Mouse (Mus musculus) myocyte (in vitro differentiated cells): Measurements from ENCODE around the gene Cybrd1. TPM values are rescaled to one million over a fixed set of nuclear protein-coding genes. Genes with fewer than 3 reads are reported as not detected.

Source experiments
- H3K27me3 ChIP-seq: one replicate; pipeline ENCODE4 v1.6.1; 2011; ENCODE audit not compliant: control insufficient read depth, insufficient read depth, insufficient read length
- H3K36me3 ChIP-seq: one replicate; pipeline ENCODE4 v1.6.1; 2011; ENCODE audit not compliant: control insufficient read depth, insufficient read depth
- H3K4me2 ChIP-seq: one replicate; pipeline ENCODE4 v1.6.1; 2011; ENCODE audit warnings: low read depth, control low read depth
- H3K4me3 ChIP-seq: one replicate; pipeline ENCODE4 v1.5.1; 2011; ENCODE audit warnings: mild to moderate bottlenecking, control low read depth, moderate library complexity
- H3K79me2 ChIP-seq: one replicate; pipeline ENCODE4 v1.6.1; 2011; ENCODE audit not compliant: control insufficient read depth, insufficient read depth
- H3ac ChIP-seq: one replicate; pipeline ENCODE4 v1.6.1; 2011; ENCODE audit not compliant: control insufficient read depth, insufficient read length
- CEBPB ChIP-seq: IDR thresholded peaks from 2 replicates; pipeline ENCODE4 v1.6.1; 2011; ENCODE audit warnings: mild to moderate bottlenecking, moderate library complexity; ENCODE audit not compliant: poor library complexity, insufficient read depth, severe bottlenecking
- E2F4 ChIP-seq: IDR thresholded peaks from one replicate; pipeline ENCODE4 v1.6.1; 2011; ENCODE audit warnings: mild to moderate bottlenecking, control low read depth, moderate library complexity; ENCODE audit not compliant: insufficient read depth
- MAX ChIP-seq: IDR thresholded peaks from one replicate; pipeline ENCODE4 v1.6.1; 2011; ENCODE audit warnings: low read depth, mild to moderate bottlenecking, control low read depth
- MYOD1 ChIP-seq, 3 experiments: IDR thresholded peaks; one replicate each; pipeline ENCODE4 v1.6.1; 2011; ENCODE audit warnings: control low read depth in 2 of 3, low read depth in 2 of 3, mild to moderate bottlenecking in 2 of 3, moderate library complexity in 1 of 3; ENCODE audit not compliant: insufficient read length in 2 of 3, control insufficient read depth in 1 of 3
- MYOG ChIP-seq, 3 experiments: IDR thresholded peaks; one replicate each; pipeline ENCODE4 v1.6.1; 2011; ENCODE audit warnings: control low read depth in 2 of 3, low read depth in 2 of 3, mild to moderate bottlenecking in 2 of 3; ENCODE audit not compliant: insufficient read length in 2 of 3, control insufficient read depth in 1 of 3, insufficient read depth in 1 of 3
- POLR2A ChIP-seq: IDR thresholded peaks from one replicate; pipeline ENCODE4 v1.6.1; 2011; ENCODE audit warnings: low read depth, mild to moderate bottlenecking, control low read depth, moderate library complexity; ENCODE audit not compliant: insufficient read length
- POLR2AphosphoS2 ChIP-seq: IDR thresholded peaks from one replicate; pipeline ENCODE4 v1.6.1; 2011; ENCODE audit warnings: low read depth, control low read depth; ENCODE audit not compliant: insufficient read length
- REST ChIP-seq: IDR thresholded peaks from one replicate; pipeline ENCODE4 v1.6.1; 2011; ENCODE audit warnings: mild to moderate bottlenecking, control low read depth, moderate library complexity; ENCODE audit not compliant: insufficient read depth, insufficient read length
- SRF ChIP-seq: IDR thresholded peaks from one replicate; pipeline ENCODE4 v1.6.1; 2011; ENCODE audit warnings: low read depth; ENCODE audit not compliant: control insufficient read depth, insufficient read length
- TCF12 ChIP-seq: IDR thresholded peaks from one replicate; pipeline ENCODE4 v1.6.1; 2011; ENCODE audit warnings: mild to moderate bottlenecking, control low read depth; ENCODE audit not compliant: poor library complexity, insufficient read depth, severe bottlenecking
- TCF3 ChIP-seq: IDR thresholded peaks from one replicate; pipeline ENCODE4 v1.6.1; 2011; ENCODE audit warnings: low read depth, control low read depth; ENCODE audit not compliant: insufficient read length
- USF1 ChIP-seq: IDR thresholded peaks from one replicate; pipeline ENCODE4 v1.6.1; 2011; ENCODE audit warnings: low read depth, mild to moderate bottlenecking, control low read depth, moderate library complexity
- polyA plus RNA-seq: library from polyadenylated mRNA; unstranded; fragments of >200 nt; fragmentation: generic; extraction: Trizol; gene quantifications from one replicate; pipeline ENCODE4 v1.2.1, GENCODE M21; 2012; ENCODE audit warnings: missing spikeins

Cybrd1 gene
- polyA plus RNA-seq, 1 experiment, result 0.02 TPM

DNA sequence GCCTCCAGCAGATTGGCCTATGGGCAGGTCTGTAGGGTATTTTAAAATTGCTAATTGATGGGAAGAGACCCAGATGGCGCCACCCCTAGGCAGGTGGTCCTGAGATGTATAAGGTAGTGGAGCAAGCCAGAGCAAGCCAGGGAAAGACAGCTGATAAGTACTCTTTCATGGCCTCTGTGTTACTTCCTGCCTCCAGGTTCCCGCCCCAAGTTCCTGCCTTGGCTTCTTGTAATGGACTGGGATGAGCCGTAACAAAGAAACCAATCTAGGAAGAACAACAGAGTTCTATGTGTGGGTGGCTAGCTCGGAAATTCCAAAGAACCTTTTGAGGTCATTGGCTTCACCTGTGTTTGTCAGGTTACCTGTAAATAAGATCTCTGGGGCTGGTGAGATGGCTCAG lies 49.5 kb downstream of the Cybrd1 start:
- Histone ChIP-seq H3ac (no peak overlapping the region), H3K36me3 (no peaks in the 10 kb centered on the region), H3K4me3 (no peak overlapping the region), H3K27me3 (no peaks in the 10 kb centered on the region), H3K79me2 (no peaks in the 10 kb centered on the region), H3K4me2 (no peak overlapping the region)
- no peak for TF ChIP-seq TCF12
- TF ChIP-seq E2F4, result no peak
- no peak for TF ChIP-seq USF1
- TF ChIP-seq TCF3, result no peak
- no peak for TF ChIP-seq POLR2A
- no peak for TF ChIP-seq MYOD1 (IDR thresholded peaks at IDR 0.05; ENCODE audit: control insufficient read depth in 1 of 3, insufficient read length in 2 of 3, low read depth in 2 of 3)
- no peak for TF ChIP-seq REST
- no peak for TF ChIP-seq MYOG (IDR thresholded peaks at IDR 0.05; ENCODE audit: control insufficient read depth in 1 of 3, insufficient read depth in 1 of 3, insufficient read length in 2 of 3, low read depth in 2 of 3)
- TF ChIP-seq CEBPB, result no peak
- TF ChIP-seq SRF, result no peak
- no peak for TF ChIP-seq POLR2AphosphoS2
- TF ChIP-seq MAX, result no peak

DNA sequence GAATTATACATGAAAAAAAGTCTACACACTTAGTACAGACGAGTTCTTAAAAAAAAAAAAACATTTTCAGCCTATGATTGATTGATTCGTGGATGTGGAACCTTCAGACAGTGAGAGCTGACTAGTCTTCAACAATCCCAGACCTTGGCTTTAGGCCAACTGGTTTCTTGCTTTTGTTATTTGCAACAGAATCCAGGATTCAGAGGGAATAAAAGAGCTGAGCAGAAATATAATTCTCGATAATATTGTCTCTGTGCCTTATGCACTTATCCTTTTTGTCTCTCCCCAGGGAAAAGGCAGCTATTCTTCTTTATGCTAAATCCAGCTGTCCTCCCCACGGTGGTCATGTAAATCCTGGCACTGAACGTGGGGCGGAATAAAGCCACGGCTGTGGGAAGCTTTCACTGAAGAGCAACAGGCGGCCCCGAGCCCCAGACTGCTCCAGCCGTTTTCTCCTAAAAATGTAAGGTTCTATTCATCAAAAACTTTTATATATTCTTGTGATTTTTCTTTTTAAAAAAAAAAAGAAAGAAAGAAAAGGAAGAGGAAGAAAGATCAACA lies 50.8 kb downstream of the Cybrd1 start:
- no peak overlapping the region for H3K4me2 ChIP-seq
- no peaks in the 10 kb centered on the region for H3K36me3 ChIP-seq
- H3ac ChIP-seq, result no peak overlapping the region
- H3K4me3 ChIP-seq, result no peak overlapping the region
- TF ChIP-seq TCF3, result no peak
- no peaks in the 10 kb centered on the region for H3K79me2 ChIP-seq
- H3K27me3 ChIP-seq, result no peaks in the 10 kb centered on the region

DNA sequence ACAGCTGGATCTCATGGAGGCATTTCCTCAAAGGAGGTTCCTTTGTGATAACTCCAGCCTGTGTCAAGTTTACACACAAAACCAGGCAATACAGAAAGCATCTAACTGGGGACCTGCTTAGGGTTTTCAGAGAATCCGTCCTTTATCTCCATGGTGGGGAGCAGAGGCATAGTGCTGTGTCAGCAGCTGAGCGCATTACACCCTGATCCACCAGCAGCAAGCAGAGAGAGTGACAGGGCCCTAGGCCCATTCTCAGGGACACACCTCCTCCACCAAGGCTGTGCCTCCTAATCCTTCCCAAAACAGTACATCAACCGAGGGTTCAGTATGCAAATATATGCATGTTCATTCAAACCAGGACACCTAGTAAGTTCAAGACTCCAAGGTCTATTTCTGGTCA lies 55.3 kb downstream of the Cybrd1 start:
- Histone ChIP-seq H3K79me2 (no peaks in the 10 kb centered on the region), H3K4me2 (no peak overlapping the region), H3K27me3 (no peaks in the 10 kb centered on the region), H3K36me3 (no peaks in the 10 kb centered on the region), H3ac (no peak overlapping the region), H3K4me3 (no peak overlapping the region)
- TF ChIP-seq MAX (no peak), TCF12 (no peak), CEBPB (no peak), MYOG (IDR thresholded peaks at IDR 0.05; ENCODE audit: control insufficient read depth in 1 of 3, insufficient read depth in 1 of 3, insufficient read length in 2 of 3, low read depth in 2 of 3) (no peak), TCF3 (no peak), POLR2AphosphoS2 (no peak), POLR2A (no peak), REST (no peak)

DNA sequence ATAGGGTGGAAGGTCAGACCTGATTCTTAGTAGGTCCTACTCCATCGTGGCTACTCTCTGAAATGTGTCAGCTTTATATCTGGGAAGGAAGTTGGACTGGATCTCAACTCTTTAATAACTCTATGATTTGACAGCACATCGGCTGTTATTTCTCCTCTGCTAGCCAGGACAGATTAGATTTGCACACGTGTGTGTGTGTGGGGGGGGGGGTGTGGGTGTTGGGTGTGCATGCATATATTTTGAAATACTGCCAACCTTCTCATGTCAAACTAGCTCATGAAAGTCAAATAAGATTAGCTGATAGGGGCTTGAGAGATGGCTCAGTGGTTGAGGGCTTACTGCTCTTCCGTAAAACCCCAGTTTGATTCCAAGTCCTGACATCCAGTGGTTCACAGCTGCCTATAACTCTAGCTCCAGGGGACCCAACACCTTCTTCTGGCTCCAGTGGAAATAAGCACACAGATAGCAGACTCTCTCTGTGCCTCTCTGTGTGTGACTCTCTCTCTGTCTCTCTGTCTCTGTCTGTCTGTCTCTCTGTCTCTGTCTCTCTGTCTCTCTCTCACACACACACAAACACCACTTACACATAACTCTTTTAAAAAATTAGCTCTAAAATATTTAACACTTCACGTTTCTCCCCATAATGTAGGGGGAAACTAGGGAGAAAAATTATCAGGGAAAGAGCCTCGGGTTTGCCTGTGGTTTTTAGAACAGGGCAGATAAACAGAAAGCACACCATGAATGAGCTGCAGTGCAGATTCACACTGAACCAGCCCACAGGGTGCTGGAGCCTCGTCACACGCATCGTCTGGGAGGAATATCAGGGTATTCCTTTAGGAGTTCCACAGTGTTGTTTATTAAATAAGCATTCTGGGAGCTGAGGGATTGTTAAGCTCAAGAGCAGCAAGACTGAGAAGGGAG lies 58.9 kb downstream of the Cybrd1 start:
- H3K36me3 ChIP-seq, result no peaks in the 10 kb centered on the region
- H3K27me3 ChIP-seq, result no peaks in the 10 kb centered on the region
- H3ac ChIP-seq, result no peak overlapping the region
- TF ChIP-seq CEBPB, result no peak
- TF ChIP-seq REST, result no peak
- no peak for TF ChIP-seq TCF3
- no peak for TF ChIP-seq SRF
- TF ChIP-seq MYOG (IDR thresholded peaks at IDR 0.05; ENCODE audit: control insufficient read depth in 1 of 3, insufficient read depth in 1 of 3, insufficient read length in 2 of 3, low read depth in 2 of 3), result no peak
- no peak for TF ChIP-seq E2F4
- no peak for TF ChIP-seq TCF12
- no peak for TF ChIP-seq POLR2AphosphoS2
- TF ChIP-seq MAX, result no peak
- no peak overlapping the region for H3K4me2 ChIP-seq
- no peaks in the 10 kb centered on the region for H3K79me2 ChIP-seq
- H3K4me3 ChIP-seq, result no peak overlapping the region

DNA sequence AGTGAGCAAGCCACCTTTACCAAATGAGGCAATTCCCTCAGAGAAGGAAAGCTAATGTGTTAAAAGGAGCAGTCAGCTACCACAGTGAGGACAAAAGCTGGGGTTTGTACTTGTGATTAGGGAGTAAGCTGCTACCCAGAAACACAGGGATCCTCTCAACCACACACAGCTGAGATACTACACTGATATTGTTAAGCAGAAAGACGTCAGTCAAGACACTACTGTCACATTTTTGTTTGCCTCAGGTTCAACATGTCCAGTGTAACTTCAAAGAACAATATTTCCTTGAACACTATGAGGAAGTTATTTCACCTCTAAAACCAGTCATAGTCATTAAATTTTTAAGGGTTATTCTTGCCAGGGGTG lies 59.5 kb downstream of the Cybrd1 start:
- no peak overlapping the region for H3ac ChIP-seq
- H3K4me2 ChIP-seq, result no peak overlapping the region
- H3K4me3 ChIP-seq, result no peak overlapping the region
- no peaks in the 10 kb centered on the region for H3K79me2 ChIP-seq
- no peaks in the 10 kb centered on the region for H3K36me3 ChIP-seq
- no peaks in the 10 kb centered on the region for H3K27me3 ChIP-seq
- TF ChIP-seq E2F4 (no peak), TCF3 (no peak), MYOG (IDR thresholded peaks at IDR 0.05; ENCODE audit: control insufficient read depth in 1 of 3, insufficient read depth in 1 of 3, insufficient read length in 2 of 3, low read depth in 2 of 3) (no peak), MAX (no peak)
